24 mouse cellular contexts compared by ENCODE assay signal in the genomic region with DNA sequence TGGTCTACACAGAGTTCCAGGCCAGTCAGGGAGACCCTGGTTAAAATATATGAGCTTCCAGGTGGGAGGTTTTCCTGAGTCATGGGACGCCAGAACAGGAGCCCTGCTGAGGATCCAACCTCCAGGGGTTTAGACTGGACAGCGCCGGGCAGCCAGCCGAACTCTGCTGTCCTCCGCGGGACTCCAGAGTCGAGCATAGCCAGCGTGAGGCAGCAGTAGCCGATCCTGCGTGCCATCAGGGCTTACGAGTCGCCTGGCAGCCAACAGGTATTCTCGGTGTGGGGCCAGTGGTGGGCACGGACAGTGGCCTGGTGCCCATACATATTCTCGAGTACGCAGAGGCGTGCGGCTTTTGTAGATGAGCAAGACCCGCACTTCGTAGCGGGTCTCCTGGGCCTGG. TPM values are rescaled to one million over a fixed set of nuclear protein-coding genes. Genes with fewer than 3 reads are reported as not detected.
DNase-seq lines count a peak whose midpoint lies in the region; ATAC-seq and TF ChIP-seq lines count a peak whose summit lies in the region.
"Had no signal": no experiment of that assay in that cellular context is flagged by ENCODE, and none has a peak within 500 bp of the region (broad histone marks: within the 10 kb centered on the region; RNA-seq: fewer than 3 reads in every experiment).

No protein-coding gene starts in this region.

- no peak for DNase-seq in gastrocnemius, adult 2 months
- DNase-seq in gastrocnemius, postnatal 36 days = no peak
- no peak for DNase-seq in liver, embryonic 11.5 days (ENCODE audit: low spot score)
- no peak for DNase-seq in liver, postnatal 0 days
- no peak for DNase-seq in ovary, postnatal 10 days (ENCODE audit: low spot score)
- DNase-seq: adrenal gland, postnatal 10 days; cerebellum, adult 11 months; cerebellum, postnatal 10 days; gastrocnemius, postnatal 25 days; heart, postnatal 10 days; kidney, adult 11 months; layer of hippocampus, postnatal 36 days; lung, postnatal 10 days; right cerebral cortex, postnatal 14 days had no signal

- no peak for TF ChIP-seq POLR2A in ES-Bruce4 (IDR thresholded peaks at IDR 0.05; ENCODE audit: insufficient read depth, low read length)

- no peak for ATAC-seq in liver, embryonic 11.5 days (replicated peaks; ENCODE audit: low FRiP score)
- no peak for ATAC-seq in liver, postnatal 0 days
- ATAC-seq in liver, embryonic 12.5 days = no peak
- ATAC-seq in CD4-positive, CD25-positive, alpha-beta regulatory T cell, adult 4 months = no peak
- ATAC-seq: Patski had no signal

- intact Hi-C loops in gastrocnemius, adult 2 months (cut with DNase I) = loop anchor here (5.0 kb wide), 1 partner anchor 36 kb away; no protein-coding TSS in a partner anchor
- intact Hi-C loops in gastrocnemius, postnatal 36 days (cut with DNase I) = no loop called here

- peaks cover 2% of the 10 kb centered on the region; the same call in 1 of the 2 replicates for H3K36me3 ChIP-seq in liver, embryonic 11.5 days (ENCODE audit: control insufficient read depth, insufficient read depth, low read length)
- H3K36me3 ChIP-seq in liver, postnatal 0 days (replicated peaks; ENCODE audit: insufficient read depth, low read length) = peaks cover under 1% of the 10 kb centered on the region; the same call in 1 of the 2 replicates
- H3K36me3 ChIP-seq in ES-Bruce4 (ENCODE audit: control insufficient read depth, insufficient read depth, low read length, poor library complexity, severe bottlenecking) = no peaks in the 10 kb centered on the region
- H3K36me3 ChIP-seq in liver, embryonic 12.5 days = peaks cover 14% of the 10 kb centered on the region
- H3K36me3 ChIP-seq: neural tube, embryonic 13.5 days had no signal

- no peak for TF ChIP-seq CTCF in gastrocnemius, adult 2 months (IDR thresholded peaks at IDR 0.05)
- TF ChIP-seq CTCF in liver, postnatal 0 days (IDR thresholded peaks at IDR 0.05; ENCODE audit: low read depth) = no peak
- TF ChIP-seq CTCF in ES-Bruce4 (IDR thresholded peaks at IDR 0.05; ENCODE audit: low read depth, low read length) = no peak

- peaks cover 48% of the 10 kb centered on the region for H3K4me1 ChIP-seq in liver, embryonic 11.5 days (replicated peaks; ENCODE audit: control insufficient read depth, insufficient read depth, low read length)
- peaks cover 52% of the 10 kb centered on the region for H3K4me1 ChIP-seq in liver, postnatal 0 days (ENCODE audit: insufficient read depth)
- peaks cover 4% of the 10 kb centered on the region for H3K4me1 ChIP-seq in ES-Bruce4 (ENCODE audit: control insufficient read depth, insufficient read depth, low read length)
- peaks cover 64% of the 10 kb centered on the region for H3K4me1 ChIP-seq in liver, embryonic 12.5 days

- 18% methylated on average over 21 of the region's 21 CpGs for WGBS in liver, embryonic 11.5 days
- WGBS in liver, postnatal 0 days (ENCODE audit: insufficient replicate concordance) = 32% methylated on average over 21 of the region's 21 CpGs
- 26% methylated on average over 21 of the region's 21 CpGs for WGBS in liver, embryonic 12.5 days (ENCODE audit: insufficient replicate concordance)

- H3K9me3 ChIP-seq in liver, embryonic 11.5 days (ENCODE audit: control insufficient read depth, low read length) = no peaks in the 10 kb centered on the region
- H3K9me3 ChIP-seq in liver, postnatal 0 days (ENCODE audit: low read length) = no peaks in the 10 kb centered on the region
- no peaks in the 10 kb centered on the region for H3K9me3 ChIP-seq in ES-Bruce4 (replicated peaks; ENCODE audit: control insufficient read depth, insufficient read depth, low read length, poor library complexity, severe bottlenecking)
- H3K9me3 ChIP-seq in liver, embryonic 12.5 days (replicated peaks) = no peaks in the 10 kb centered on the region
- H3K9me3 ChIP-seq: neural tube, embryonic 13.5 days had no signal

- no peak for TF ChIP-seq EP300 in liver, postnatal 0 days (IDR thresholded peaks at IDR 0.05; ENCODE audit: low read depth)
- TF ChIP-seq EP300 in ES-Bruce4 (IDR thresholded peaks at IDR 0.05; ENCODE audit: insufficient read depth, low read depth, low read length) = no peak

- H3K27ac ChIP-seq in gastrocnemius, adult 2 months = peak overlapping the region; percentile 44; the same call in 1 of the 2 replicates
- H3K27ac ChIP-seq in liver, embryonic 11.5 days (ENCODE audit: low read depth, low read length) = no peak overlapping the region
- no peak overlapping the region for H3K27ac ChIP-seq in liver, postnatal 0 days (ENCODE audit: low read depth)
- H3K27ac ChIP-seq in ES-Bruce4 (ENCODE audit: insufficient read depth, low read length) = no peak overlapping the region
- no peak overlapping the region for H3K27ac ChIP-seq in liver, embryonic 12.5 days
- H3K27ac ChIP-seq: hindbrain, embryonic 14.5 days; kidney, postnatal 0 days; neural tube, embryonic 13.5 days had no signal

- H3K4me2 ChIP-seq in liver, embryonic 11.5 days = peak overlapping the region; percentile 70
- no peak overlapping the region for H3K4me2 ChIP-seq in liver, postnatal 0 days (ENCODE audit: low read depth, low read length)
- H3K4me2 ChIP-seq in liver, embryonic 12.5 days = peak overlapping the region; percentile 81
- H3K4me2 ChIP-seq: hindbrain, embryonic 14.5 days had no signal

- peaks cover 54% of the 10 kb centered on the region for H3K27me3 ChIP-seq in liver, embryonic 11.5 days (replicated peaks; ENCODE audit: control insufficient read depth, insufficient read depth, low read length)
- peaks cover 40% of the 10 kb centered on the region for H3K27me3 ChIP-seq in liver, postnatal 0 days (ENCODE audit: insufficient read depth, low read length)
- H3K27me3 ChIP-seq in ES-Bruce4 (ENCODE audit: control insufficient read depth, insufficient read depth, low read length, poor library complexity, severe bottlenecking) = no peaks in the 10 kb centered on the region
- peaks cover 71% of the 10 kb centered on the region for H3K27me3 ChIP-seq in liver, embryonic 12.5 days (replicated peaks)
- H3K27me3 ChIP-seq: Patski had no signal

- H3K4me3 ChIP-seq in gastrocnemius, adult 2 months = no peak overlapping the region
- peak overlapping the region; percentile 14; the same call in 1 of the 2 replicates for H3K4me3 ChIP-seq in liver, embryonic 11.5 days (ENCODE audit: low read depth, low read length)
- no peak overlapping the region for H3K4me3 ChIP-seq in liver, postnatal 0 days (ENCODE audit: low read depth, low read length)
- peak overlapping the region; percentile 58; the same call in 1 of the 2 replicates for H3K4me3 ChIP-seq in ES-Bruce4 (ENCODE audit: low read depth, low read length)
- H3K4me3 ChIP-seq in liver, embryonic 12.5 days = no peak overlapping the region

- no peak overlapping the region for H3K9ac ChIP-seq in liver, embryonic 11.5 days (ENCODE audit: low read depth, low read length)
- no peak overlapping the region for H3K9ac ChIP-seq in liver, postnatal 0 days (replicated peaks)
- H3K9ac ChIP-seq in ES-Bruce4 (ENCODE audit: low read depth, poor library complexity, severe bottlenecking) = 0 out of 2 replicates have a peak overlapping the region, but pooled peaks have one; percentile 5
- H3K9ac ChIP-seq in liver, embryonic 12.5 days = 0 out of 2 replicates have a peak overlapping the region, but pooled peaks have one; percentile 23
- H3K9ac ChIP-seq: hindbrain, embryonic 14.5 days; neural tube, embryonic 13.5 days had no signal

RNA-seq across cellular contexts. Expression of a gene that starts 7.2 kb away (rescaled TPM):
- total RNA-seq in gastrocnemius, adult 2 months (2021) = 10 to 100 TPM; 26.2 to 43.3 TPM
- total RNA-seq in gastrocnemius, postnatal 36 days (2021) = 10 to 100 TPM; 27.4 to 38.1 TPM
- 1.6 and 2.6 TPM in 2 replicates for polyA plus RNA-seq in liver, embryonic 11.5 days (2014; fragmentation: Nextera tagmentation; extraction: Ambion mirVana)
- polyA plus RNA-seq in liver, postnatal 0 days (2015; fragmentation: Nextera tagmentation; extraction: Ambion mirVana) = 1.5 and 1.8 TPM in 2 replicates
- 3.8 and 5.4 TPM in 2 replicates for polyA plus RNA-seq in ES-Bruce4 (2011; ENCODE audit: insufficient read depth, insufficient read length, low read depth, missing spikeins)
- 2.4 and 2.9 TPM in 2 replicates for polyA plus RNA-seq in liver, embryonic 12.5 days (2016; fragmentation: Nextera tagmentation; extraction: Ambion mirVana)
- polyA plus RNA-seq in CD4-positive, CD25-positive, alpha-beta regulatory T cell, adult 4 months (2017; shearing (Covaris generic)) = not detected
- total RNA-seq: monocyte, adult 5-6 weeks had no signal

RNA-seq across cellular contexts. Expression of a gene that starts 11.3 kb away (rescaled TPM):
- total RNA-seq in gastrocnemius, adult 2 months (2021) = 1 to 10 TPM; 1.5 to 2.5 TPM
- total RNA-seq in gastrocnemius, postnatal 36 days (2021) = 1 to 10 TPM; 1.3 to 1.5 TPM
- polyA plus RNA-seq in liver, embryonic 11.5 days (2014; fragmentation: Nextera tagmentation; extraction: Ambion mirVana) = 74.3 and 76.1 TPM in 2 replicates
- 167 and 174 TPM in 2 replicates for polyA plus RNA-seq in liver, postnatal 0 days (2015; fragmentation: Nextera tagmentation; extraction: Ambion mirVana)
- 17.3 and 17.6 TPM in 2 replicates for polyA plus RNA-seq in ES-Bruce4 (2011; ENCODE audit: insufficient read depth, insufficient read length, low read depth, missing spikeins)
- polyA plus RNA-seq in liver, embryonic 12.5 days (2016; fragmentation: Nextera tagmentation; extraction: Ambion mirVana) = 61.4 and 61.6 TPM in 2 replicates
- under 1 TPM in 1 of 2 experiments, not detected in 1; 0.51 TPM for polyA plus RNA-seq in CD4-positive, CD25-positive, alpha-beta regulatory T cell, adult 4 months (2017; shearing (Covaris generic))
- total RNA-seq: monocyte, adult 5-6 weeks had no signal

RNA-seq across cellular contexts. Expression of a gene that starts 11.7 kb away (rescaled TPM):
- total RNA-seq in gastrocnemius, adult 2 months (2021) = 1 to 10 TPM in 1 of 2 experiments, under 1 TPM in 1; 0.84 to 1.0 TPM
- total RNA-seq in gastrocnemius, postnatal 36 days (2021) = 1 to 10 TPM; 1.1 to 2.0 TPM
- polyA plus RNA-seq in liver, embryonic 11.5 days (2014; fragmentation: Nextera tagmentation; extraction: Ambion mirVana) = 12.6 and 12.8 TPM in 2 replicates
- 5.6 TPM in 2 replicates for polyA plus RNA-seq in liver, postnatal 0 days (2015; fragmentation: Nextera tagmentation; extraction: Ambion mirVana)
- 2.8 and 3.1 TPM in 2 replicates for polyA plus RNA-seq in ES-Bruce4 (2011; ENCODE audit: insufficient read depth, insufficient read length, low read depth, missing spikeins)
- 6.9 and 7.2 TPM in 2 replicates for polyA plus RNA-seq in liver, embryonic 12.5 days (2016; fragmentation: Nextera tagmentation; extraction: Ambion mirVana)
- polyA plus RNA-seq in CD4-positive, CD25-positive, alpha-beta regulatory T cell, adult 4 months (2017; shearing (Covaris generic)) = 10 to 100 TPM; 11.9 to 12.3 TPM

RNA-seq across cellular contexts. Expression of a gene that starts 15.2 kb away (rescaled TPM):
- under 1 TPM; 0.10 to 0.45 TPM for total RNA-seq in gastrocnemius, adult 2 months (2021)
- under 1 TPM; 0.15 to 0.20 TPM for total RNA-seq in gastrocnemius, postnatal 36 days (2021)
- polyA plus RNA-seq in liver, embryonic 11.5 days (2014; fragmentation: Nextera tagmentation; extraction: Ambion mirVana) = 0.25 TPM in 2 replicates
- 0.08 and 0.20 TPM in 2 replicates for polyA plus RNA-seq in liver, postnatal 0 days (2015; fragmentation: Nextera tagmentation; extraction: Ambion mirVana)
- 11.1 and 12.6 TPM in 2 replicates for polyA plus RNA-seq in ES-Bruce4 (2011; ENCODE audit: insufficient read depth, insufficient read length, low read depth, missing spikeins)
- polyA plus RNA-seq in liver, embryonic 12.5 days (2016; fragmentation: Nextera tagmentation; extraction: Ambion mirVana) = 0.06 and 0.10 TPM in 2 replicates
- polyA plus RNA-seq in CD4-positive, CD25-positive, alpha-beta regulatory T cell, adult 4 months (2017; shearing (Covaris generic)) = not detected
- total RNA-seq: megakaryocyte-erythroid progenitor cell, adult 5-6 weeks; monocyte, adult 5-6 weeks had no signal
- polyA plus RNA-seq: heart, embryonic 11.5 days had no signal

RNA-seq across cellular contexts. Expression of a gene that starts 20.7 kb away (rescaled TPM):
- 1 to 10 TPM; 5.7 to 8.1 TPM for total RNA-seq in gastrocnemius, adult 2 months (2021)
- 1 to 10 TPM; 5.5 to 6.2 TPM for total RNA-seq in gastrocnemius, postnatal 36 days (2021)
- 46.2 and 47.8 TPM in 2 replicates for polyA plus RNA-seq in liver, embryonic 11.5 days (2014; fragmentation: Nextera tagmentation; extraction: Ambion mirVana)
- 25.5 and 27.4 TPM in 2 replicates for polyA plus RNA-seq in liver, postnatal 0 days (2015; fragmentation: Nextera tagmentation; extraction: Ambion mirVana)
- polyA plus RNA-seq in ES-Bruce4 (2011; ENCODE audit: insufficient read depth, insufficient read length, low read depth, missing spikeins) = 11.6 and 13.2 TPM in 2 replicates
- 46.0 and 46.7 TPM in 2 replicates for polyA plus RNA-seq in liver, embryonic 12.5 days (2016; fragmentation: Nextera tagmentation; extraction: Ambion mirVana)
- polyA plus RNA-seq in CD4-positive, CD25-positive, alpha-beta regulatory T cell, adult 4 months (2017; shearing (Covaris generic)) = 10 to 100 TPM; 47.1 to 59.9 TPM

Comparison
In these comparisons a context has a peak if more than half of its experiments do, and no peak if none do; other contexts are left out.
1. H3K4me3 ChIP-seq: peak in liver, embryonic 11.5 days (single experiment) and ES-Bruce4 (single experiment); none in gastrocnemius, adult 2 months (single experiment), liver, postnatal 0 days (single experiment) and liver, embryonic 12.5 days (single experiment).
2. H3K9ac ChIP-seq: peak in ES-Bruce4 (single experiment) and liver, embryonic 12.5 days (single experiment); none in liver, embryonic 11.5 days (single experiment) and liver, postnatal 0 days (single experiment).
3. RNA of a gene that starts 11.3 kb away (polyA plus RNA-seq): 167 to 174 TPM in liver, postnatal 0 days, 74.3 to 76.1 TPM in liver, embryonic 11.5 days, 61.4 to 61.6 TPM in liver, embryonic 12.5 days and 17.3 to 17.6 TPM in ES-Bruce4; 0.51 TPM in CD4-positive, CD25-positive, alpha-beta regulatory T cell, adult 4 months; every median in the first group is over 10 times any median in the second.